Mouse (Mus musculus) liver, adult (tissue): ENCODE data around the gene Itgav.

Experiments
- GATA4 ChIP-seq: IDR thresholded peaks from 2 replicates; pipeline ENCODE4 v1.6.1; 2014; ENCODE audit warnings: mild to moderate bottlenecking, low read length; ENCODE audit not compliant: insufficient replicate concordance

The Itgav gene

GRCm38 (mm10) chr2:83759667-83760066 is 35.5 kb downstream of the Itgav start:
- peak; percentile 72; the same call in 1 of the 2 replicates for TF ChIP-seq GATA4

- TF ChIP-seq GATA4 = no peak
These were observed 35.9 kb downstream of the Itgav start for GRCm38 (mm10) chr2:83760112-83760511.

- no peak for TF ChIP-seq GATA4
These were observed 37.3 kb downstream of the Itgav start for GRCm38 (mm10) chr2:83761506-83761905.

GRCm38 (mm10) chr2:83762106-83762855 is 38.1 kb downstream of the Itgav start:
- TF ChIP-seq GATA4 = no peak

GRCm38 (mm10) chr2:83766058-83766457 is 41.9 kb downstream of the Itgav start:
- TF ChIP-seq GATA4 = no peak

GRCm38 (mm10) chr2:83766878-83767277 is 42.7 kb downstream of the Itgav start:
- TF ChIP-seq GATA4 = no peak

GRCm38 (mm10) chr2:83768311-83769047 is 44.3 kb downstream of the Itgav start:
- TF ChIP-seq GATA4 = no peak

- TF ChIP-seq GATA4 = no peak
These were observed 47.1 kb downstream of the Itgav start for GRCm38 (mm10) chr2:83771155-83771812.

- no peak for TF ChIP-seq GATA4
These were observed 67.3 kb downstream of the Itgav start for GRCm38 (mm10) chr2:83791330-83792073.

GRCm38 (mm10) chr2:83792102-83792501 is 67.9 kb downstream of the Itgav start:
- no peak for TF ChIP-seq GATA4

GRCm38 (mm10) chr2:83795766-83796165 is 71.6 kb downstream of the Itgav start:
- no peak for TF ChIP-seq GATA4

GRCm38 (mm10) chr2:83797902-83798497 is 73.8 kb downstream of the Itgav start:
- TF ChIP-seq GATA4 = no peak

- no peak for TF ChIP-seq GATA4
These were observed 88.5 kb downstream of the Itgav start, which contains the start of gene Fam171b for GRCm38 (mm10) chr2:83812483-83813272. Gene Fam171b, plus strand, starts transcription at chr2:83812636.

GRCm38 (mm10) chr2:83813273-83813892 is 89.2 kb downstream of the Itgav start:
- TF ChIP-seq GATA4 = no peak

- TF ChIP-seq GATA4 = no peak
These were observed 89.8 kb downstream of the Itgav start for GRCm38 (mm10) chr2:83814009-83814408.
